Mouse (Mus musculus) layer of hippocampus, adult 18-20 months (tissue): ENCODE data around the gene Tlr13. TPM values are rescaled to one million over a fixed set of nuclear protein-coding genes. Genes with fewer than 3 reads are reported as not detected.

Experiments
- DNase-seq, 2 experiments: peaks; one replicate each; pipeline ENCODE4 v3.0.0; 2022; ENCODE audit warnings: low spot score in 2 of 2
- long read RNA-seq: library from polyadenylated mRNA; stranded (forward); transcript quantifications from one replicate; pipeline ENCODE4 v2.0.0, GENCODE M21; 2021
- total RNA-seq, 2 experiments: library from RNA; stranded (reverse); gene quantifications; 2 replicates each; pipeline ENCODE4 v1.2.3; 2021

The Tlr13 gene
- 1 to 10 TPM; 1.4 to 1.6 TPM for total RNA-seq
- long read RNA-seq, full-length matches to known transcripts: 2 of 2 reads
- long read RNA-seq, partial matches to known transcripts: 0 of 2 reads
- long read RNA-seq, other reads (novel, unspliced or antisense): 0 of 2 reads

DNA sequence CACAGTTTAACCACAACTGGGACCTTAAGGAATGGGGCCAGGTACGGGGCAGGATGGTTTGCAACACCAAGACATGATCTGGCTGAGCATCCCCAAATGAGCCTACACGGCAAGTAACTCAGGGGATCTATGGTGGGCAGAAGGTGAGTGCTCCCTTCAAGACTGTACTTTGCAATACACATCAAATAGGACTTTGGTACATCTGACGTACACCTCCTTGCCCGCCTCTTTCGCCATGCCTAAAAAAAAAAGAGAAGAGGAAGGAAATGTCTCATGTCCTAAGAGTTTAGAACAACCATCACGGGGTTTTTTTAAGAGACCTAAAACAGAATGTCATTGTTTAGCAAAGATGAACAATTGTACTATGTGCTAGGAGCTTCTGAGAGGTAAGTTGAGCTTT is at the start of gene Tlr13:
Gene Tlr13 (plus strand): TSS at position 269 of the 400 bp plus-strand sequence.
- DNase-seq: no peak

DNA sequence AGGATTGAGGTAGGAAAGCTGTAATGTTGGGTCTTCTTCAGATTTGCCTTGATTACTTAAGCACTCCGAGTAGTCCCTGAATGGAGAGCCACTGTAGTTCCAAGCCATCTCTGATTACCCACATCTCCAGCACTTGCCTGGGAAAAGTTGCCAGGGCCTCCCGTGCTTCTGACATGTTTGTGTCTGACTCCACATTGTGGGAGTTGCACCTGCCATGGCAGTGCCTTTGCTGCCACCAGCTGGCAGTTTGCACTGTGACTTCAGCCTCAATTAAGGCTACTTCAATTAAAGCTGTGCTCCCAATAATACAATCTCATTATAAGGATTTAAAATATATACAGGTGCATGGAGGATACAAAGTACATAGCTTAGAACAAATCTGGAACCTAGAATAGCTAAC is 37.5 kb upstream of the Tlr13 start:
- DNase-seq: peak in 1 of 2 experiments; percentile 20

DNA sequence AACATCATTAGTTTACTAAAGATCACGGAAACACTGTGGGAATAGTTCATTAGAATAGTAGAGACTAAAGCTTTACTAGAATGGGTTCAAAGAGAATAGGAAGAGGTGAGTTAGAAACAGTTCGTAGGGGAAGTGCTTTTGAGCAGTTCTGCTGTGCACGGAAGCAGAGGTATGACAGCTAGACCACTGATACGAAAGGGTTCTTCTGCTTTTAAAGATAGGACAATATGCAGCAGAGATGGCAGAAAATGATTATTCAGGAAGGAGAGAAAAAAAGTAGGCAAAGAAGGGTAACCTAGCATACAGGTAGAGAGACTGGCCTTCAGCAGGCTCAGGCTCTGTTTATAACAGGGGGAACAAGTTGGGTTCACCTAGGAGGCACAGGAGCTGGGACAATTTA is 29.1 kb upstream of the Tlr13 start:
- DNase-seq: no peak

GRCm38 (mm10) chrX:106114674-106115073 is 28.3 kb upstream of the Tlr13 start:
- DNase-seq: no peak

DNA sequence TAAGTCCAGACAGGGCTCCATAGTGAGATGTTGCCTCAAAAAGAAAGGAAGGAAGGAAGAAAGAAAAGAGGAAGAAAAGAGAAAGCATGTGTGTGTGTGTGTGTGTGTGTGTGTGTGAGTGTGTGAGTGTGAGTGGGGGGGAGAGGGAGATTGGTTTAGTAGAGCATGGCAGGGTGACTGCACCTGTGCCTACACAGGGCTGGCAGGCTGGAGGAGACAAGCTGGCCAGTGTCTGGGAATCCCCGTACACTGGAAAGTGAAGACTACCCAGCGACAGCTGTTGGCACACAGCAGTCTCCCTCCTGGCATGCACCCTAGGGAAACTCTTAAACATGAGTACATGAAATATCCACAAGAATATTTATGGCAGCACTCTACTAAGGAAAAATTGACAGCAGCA is 20.2 kb upstream of the Tlr13 start:
- no peak for DNase-seq

DNA sequence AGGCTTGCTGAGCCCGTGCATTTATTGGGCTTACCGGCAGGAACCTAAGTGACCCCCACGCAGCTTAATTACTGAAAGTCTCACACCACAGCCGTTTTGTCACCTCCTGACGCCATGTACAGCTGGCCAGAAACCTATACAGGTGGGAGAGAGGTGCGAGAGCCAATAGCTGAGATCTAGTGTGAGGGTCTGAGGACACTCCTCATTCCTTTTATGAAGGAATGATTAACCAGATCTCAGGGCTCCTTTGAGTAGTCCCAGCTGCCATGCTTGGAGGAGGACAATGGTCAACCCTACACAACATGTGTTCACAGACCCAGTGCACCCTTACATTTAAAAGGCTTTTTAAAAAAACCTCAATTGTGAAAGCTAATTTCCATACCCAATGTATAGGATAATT is 14.7 kb upstream of the Tlr13 start:
- no peak for DNase-seq

GRCm38 (mm10) chrX:106129877-106130276 is 13.1 kb upstream of the Tlr13 start:
- DNase-seq: no peak

GRCm38 (mm10) chrX:106134916-106135315 is 8.1 kb upstream of the Tlr13 start:
- DNase-seq: no peak

DNA sequence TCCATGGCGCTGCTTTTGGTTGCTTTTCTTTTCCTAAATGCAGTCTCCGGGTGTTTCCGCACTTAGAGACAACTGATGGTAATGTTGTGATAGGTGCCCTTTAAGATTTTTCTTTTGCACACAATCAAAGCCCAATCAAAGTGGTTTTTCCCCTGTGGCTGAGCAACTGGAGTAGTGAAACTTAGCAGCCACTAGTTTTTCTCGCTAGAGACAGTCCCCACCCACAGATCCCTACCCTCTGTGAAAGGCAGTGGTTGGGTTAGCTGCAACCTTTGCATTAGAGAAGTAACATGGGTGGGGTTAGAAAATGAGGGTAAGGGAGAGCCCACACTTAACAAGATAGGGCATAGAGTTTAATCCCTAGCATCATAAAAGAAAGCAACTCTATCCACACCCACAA is 7.5 kb upstream of the Tlr13 start:
- DNase-seq: no peak

DNA sequence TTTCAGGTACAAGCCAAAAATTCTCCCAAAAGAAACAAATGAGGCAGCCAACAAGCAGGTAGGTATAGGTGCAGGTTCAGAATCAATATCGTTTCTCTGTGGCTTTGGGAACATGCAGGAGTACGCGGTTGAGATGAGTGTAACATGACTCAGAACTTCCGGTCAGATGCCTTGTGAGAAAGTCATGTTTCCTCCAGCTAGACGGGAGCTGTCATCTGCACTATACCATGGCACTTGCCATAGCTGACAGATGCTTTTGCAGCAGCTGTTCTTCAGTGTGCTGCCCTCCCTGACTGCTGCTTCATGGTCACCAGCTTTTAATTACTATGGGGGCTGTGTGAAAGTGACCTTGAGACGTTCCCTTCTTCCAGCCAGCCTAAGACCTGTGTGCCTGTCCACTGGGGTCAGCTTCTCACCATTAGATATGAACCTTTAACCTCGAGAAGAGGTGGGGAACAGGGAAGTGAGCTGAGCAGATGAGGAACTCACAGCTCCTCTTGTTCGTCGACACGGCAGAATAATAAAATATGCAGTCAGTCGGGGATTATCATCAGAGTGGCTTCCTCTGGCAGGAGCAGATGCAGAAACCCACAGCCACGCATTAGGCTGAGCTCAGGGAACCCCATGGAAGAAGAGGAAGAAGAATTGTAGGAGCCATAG is 7.0 kb upstream of the Tlr13 start:
- DNase-seq: no peak

GRCm38 (mm10) chrX:106139309-106140070 is 3.5 kb upstream of the Tlr13 start:
- peak in 1 of 2 experiments; percentile 2 for DNase-seq

- DNase-seq: no peak
Observed at GRCm38 (mm10) chrX:106148185-106148584, 5.2 kb downstream of the Tlr13 start.

DNA sequence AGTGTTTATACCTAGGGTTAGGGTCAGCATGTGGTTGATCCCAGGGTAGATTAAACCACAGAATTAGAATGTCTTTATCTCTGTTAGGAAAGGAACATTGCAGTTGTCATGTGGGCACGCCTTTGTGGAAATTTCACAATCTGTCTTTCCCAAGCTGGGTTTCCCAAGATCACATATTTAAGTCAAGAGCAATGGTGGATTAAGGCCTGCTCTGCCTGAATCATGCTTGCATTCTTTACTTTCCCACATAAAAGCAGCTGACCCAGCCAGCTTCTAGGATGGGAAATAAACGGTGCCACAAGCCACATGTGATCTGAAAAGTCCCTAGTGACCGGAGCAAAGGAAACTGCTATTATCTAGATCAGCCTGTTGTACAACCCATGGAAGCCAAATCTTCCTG is 6.5 kb downstream of the Tlr13 start:
- DNase-seq: no peak

- no peak for DNase-seq
Observed at GRCm38 (mm10) chrX:106154180-106154586, 11.2 kb downstream of the Tlr13 start.

DNA sequence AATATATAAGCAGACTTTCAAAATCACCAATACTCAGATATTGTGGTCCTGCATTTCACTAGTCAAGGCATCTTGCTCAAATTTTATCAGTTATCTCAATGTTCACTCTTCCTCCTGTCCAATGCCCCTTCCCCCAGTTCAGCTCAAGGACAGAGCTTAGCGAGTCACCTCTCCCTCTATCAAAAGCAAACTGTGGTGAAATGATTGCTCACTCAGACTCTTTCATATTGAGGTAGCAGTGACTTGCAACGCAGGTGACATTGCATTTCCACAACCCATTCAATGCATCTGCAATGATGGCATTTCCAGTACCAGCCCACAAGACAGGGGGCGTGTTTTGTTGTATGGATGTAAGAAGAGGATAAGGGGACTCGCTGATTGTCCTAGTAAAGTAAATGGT is 12.9 kb downstream of the Tlr13 start:
- no peak for DNase-seq

DNA sequence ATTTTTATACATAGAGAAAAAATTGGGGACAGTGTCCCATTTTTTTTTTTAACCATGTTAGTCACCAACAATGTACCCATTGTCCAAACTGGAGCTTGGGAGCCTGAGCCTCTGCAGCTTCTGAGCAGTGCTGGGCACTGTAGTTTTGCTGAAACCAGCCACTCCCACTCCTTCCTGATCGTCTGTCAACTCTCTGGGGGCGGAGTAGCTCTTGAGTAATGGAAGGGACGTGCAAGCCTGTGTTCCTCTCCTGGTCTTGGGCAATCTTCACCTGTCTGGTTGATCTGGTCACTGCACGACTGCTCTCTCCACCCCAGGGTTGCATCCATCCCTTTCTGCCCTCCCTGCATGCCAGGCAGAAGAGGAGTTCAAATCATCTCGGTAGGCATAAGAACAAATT is 21.0 kb downstream of the Tlr13 start:
- DNase-seq: no peak

GRCm38 (mm10) chrX:106164555-106164954 is 21.6 kb downstream of the Tlr13 start:
- no peak for DNase-seq

GRCm38 (mm10) chrX:106165089-106165488 is 22.1 kb downstream of the Tlr13 start:
- no peak for DNase-seq

DNA sequence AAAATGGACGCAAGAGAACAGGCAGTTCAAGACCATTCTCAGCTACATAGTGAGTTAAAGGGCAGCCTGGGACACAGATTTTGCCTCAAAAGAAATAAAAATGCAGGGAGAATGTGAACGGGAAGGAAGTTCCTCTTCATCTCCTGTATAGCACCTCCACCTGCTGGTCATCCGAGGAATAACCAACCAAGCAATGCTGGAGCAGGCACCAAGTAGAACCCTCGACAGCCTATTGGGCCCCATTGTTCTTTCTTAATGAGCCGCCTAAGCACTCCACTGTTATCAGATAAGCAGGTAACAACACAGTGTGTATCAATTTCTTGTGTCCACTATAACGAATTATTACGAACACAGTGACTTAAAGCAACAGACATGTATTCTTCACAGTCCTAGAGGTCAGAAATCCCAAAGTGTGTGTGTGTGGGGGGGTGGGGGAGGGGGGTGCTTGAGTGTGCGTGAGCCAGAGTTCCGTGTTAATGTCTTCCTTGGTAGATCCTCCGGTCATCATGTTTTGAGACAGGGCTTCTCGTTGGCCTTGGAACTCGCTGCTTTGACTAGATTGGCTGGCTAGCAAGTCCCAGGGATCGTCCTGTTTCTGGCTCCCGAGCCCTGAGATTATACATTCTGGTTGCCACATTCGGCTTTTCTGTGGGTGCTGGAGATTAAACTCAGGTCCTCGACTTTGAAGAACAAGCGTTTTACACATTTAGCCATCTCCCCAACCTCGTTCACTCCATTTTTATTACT is 28.3 kb downstream of the Tlr13 start:
- peak; percentile 57 to 78 for DNase-seq

GRCm38 (mm10) chrX:106171853-106172154 is 28.8 kb downstream of the Tlr13 start:
- no peak for DNase-seq

- DNase-seq: no peak
Observed at GRCm38 (mm10) chrX:106176331-106176730, 33.3 kb downstream of the Tlr13 start.

GRCm38 (mm10) chrX:106184279-106184678 is 41.3 kb downstream of the Tlr13 start:
- DNase-seq: no peak
